Comparison of ENCODE assay signal across 9 mouse cellular contexts in genomic region chr13:95281740-95282673, GRCm38 (mm10). TPM values are rescaled to one million over a fixed set of nuclear protein-coding genes. Genes with fewer than 3 reads are reported as not detected.
DNase-seq lines count a peak whose midpoint lies in the region; TF ChIP-seq lines count a peak whose summit lies in the region.
"Had no signal": no experiment of that assay in that cellular context is flagged by ENCODE, and none has a peak within 500 bp of the region (broad histone marks: within the 10 kb centered on the region; RNA-seq: fewer than 3 reads in every experiment).

No protein-coding gene starts in this region.

- no peak for TF ChIP-seq CTCF in embryonic fibroblast, embryonic 13.5 days (IDR thresholded peaks at IDR 0.05; ENCODE audit: borderline replicate concordance, insufficient read depth, low read length)

- peak; percentile 13 for DNase-seq in gastrocnemius, postnatal 10 days
- DNase-seq in gastrocnemius, postnatal 36 days, result no peak
- DNase-seq in 3T3-L1 (ENCODE audit: low read depth, low spot score), result peak; percentile 54
- peak; percentile 41 for DNase-seq in limb, embryonic 10.5 days (ENCODE audit: low spot score)
- DNase-seq in spleen, postnatal 36 days (ENCODE audit: low spot score in 2 of 2), result no peak
- DNase-seq in layer of hippocampus, adult 9-11 months, result no peak
- DNase-seq in right cerebral cortex, postnatal 10 days (ENCODE audit: low spot score in 2 of 2), result no peak
- DNase-seq: thymus, adult 2 months had no signal

- 43% methylated on average over 6 of the region's 7 CpGs for WGBS in limb, embryonic 10.5 days

- H3K4me1 ChIP-seq in embryonic fibroblast, embryonic 13.5 days (ENCODE audit: control insufficient read depth, insufficient read depth, low read length), result peaks cover 4% of the 10 kb centered on the region; the same call in 1 of the 2 replicates
- H3K4me1 ChIP-seq in limb, embryonic 10.5 days, result peaks cover 22% of the 10 kb centered on the region

- H3K4me3 ChIP-seq in embryonic fibroblast, embryonic 13.5 days (ENCODE audit: insufficient read depth, low read length), result no peak overlapping the region
- H3K4me3 ChIP-seq in limb, embryonic 10.5 days, result no peak overlapping the region

- no peak for TF ChIP-seq POLR2A in embryonic fibroblast, embryonic 13.5 days (IDR thresholded peaks at IDR 0.05; ENCODE audit: low read depth, low read length)

- no peaks in the 10 kb centered on the region for H3K9me3 ChIP-seq in limb, embryonic 10.5 days (replicated peaks)

- H3K27me3 ChIP-seq in limb, embryonic 10.5 days (ENCODE audit: low read depth, poor library complexity, severe bottlenecking), result no peaks in the 10 kb centered on the region

- peak overlapping the region; percentile 23; the same call in 1 of the 2 replicates for H3K27ac ChIP-seq in embryonic fibroblast, embryonic 13.5 days (ENCODE audit: insufficient read depth, low read length)
- H3K27ac ChIP-seq in limb, embryonic 10.5 days, result peak overlapping the region; percentile 77

- H3K36me3 ChIP-seq in limb, embryonic 10.5 days, result no peaks in the 10 kb centered on the region

- intact Hi-C loops in gastrocnemius, postnatal 36 days (cut with DNase I), result no loop called here

RNA-seq across cellular contexts. Expression of gene Pde8b, which starts 31.9 kb away (rescaled TPM):
- total RNA-seq in gastrocnemius, postnatal 10 days (2021), result 1 to 10 TPM; 4.8 to 6.1 TPM
- total RNA-seq in gastrocnemius, postnatal 36 days (2021), result 1 to 10 TPM; 2.1 to 2.8 TPM
- polyA plus RNA-seq in embryonic fibroblast, embryonic 13.5 days (2011; ENCODE audit: insufficient read length, low read depth, missing spikeins), result 21.7 and 44.1 TPM in 2 replicates
- polyA plus RNA-seq in limb, embryonic 10.5 days (2016; fragmentation: Nextera tagmentation; extraction: Ambion mirVana), result 0.77 and 0.79 TPM in 2 replicates

RNA-seq across cellular contexts. Expression of gene Zbed3, which starts 41.4 kb away (rescaled TPM):
- 10 to 100 TPM; 15.1 to 15.6 TPM for total RNA-seq in gastrocnemius, postnatal 10 days (2021)
- total RNA-seq in gastrocnemius, postnatal 36 days (2021), result 1 to 10 TPM; 5.0 to 5.8 TPM
- polyA plus RNA-seq in embryonic fibroblast, embryonic 13.5 days (2011; ENCODE audit: insufficient read length, low read depth, missing spikeins), result 36.5 and 58.5 TPM in 2 replicates
- 81.8 and 98.6 TPM in 2 replicates for polyA plus RNA-seq in limb, embryonic 10.5 days (2016; fragmentation: Nextera tagmentation; extraction: Ambion mirVana)

Comparison
In these comparisons a context has a peak if more than half of its experiments do, and no peak if none do; other contexts are left out.
1. DNase-seq: peak in gastrocnemius, postnatal 10 days (single experiment), 3T3-L1 (single experiment) and limb, embryonic 10.5 days (single experiment); none in gastrocnemius, postnatal 36 days (0 of 2), spleen, postnatal 36 days (0 of 2), layer of hippocampus, adult 9-11 months (single experiment) and right cerebral cortex, postnatal 10 days (0 of 2).